Mouse (Mus musculus) thymus, postnatal 36 days (tissue): ENCODE results near the gene BC049762.
A peak's percentile ranks its signal among the peaks of the same experiment; 100 is the strongest.

ENCODE experiments used
- DNase-seq, 2 experiments: peaks; one replicate each; pipeline ENCODE4 v3.0.0; 2022; ENCODE audit warnings: mixed read lengths in 2 of 2

BC049762 gene

DNA sequence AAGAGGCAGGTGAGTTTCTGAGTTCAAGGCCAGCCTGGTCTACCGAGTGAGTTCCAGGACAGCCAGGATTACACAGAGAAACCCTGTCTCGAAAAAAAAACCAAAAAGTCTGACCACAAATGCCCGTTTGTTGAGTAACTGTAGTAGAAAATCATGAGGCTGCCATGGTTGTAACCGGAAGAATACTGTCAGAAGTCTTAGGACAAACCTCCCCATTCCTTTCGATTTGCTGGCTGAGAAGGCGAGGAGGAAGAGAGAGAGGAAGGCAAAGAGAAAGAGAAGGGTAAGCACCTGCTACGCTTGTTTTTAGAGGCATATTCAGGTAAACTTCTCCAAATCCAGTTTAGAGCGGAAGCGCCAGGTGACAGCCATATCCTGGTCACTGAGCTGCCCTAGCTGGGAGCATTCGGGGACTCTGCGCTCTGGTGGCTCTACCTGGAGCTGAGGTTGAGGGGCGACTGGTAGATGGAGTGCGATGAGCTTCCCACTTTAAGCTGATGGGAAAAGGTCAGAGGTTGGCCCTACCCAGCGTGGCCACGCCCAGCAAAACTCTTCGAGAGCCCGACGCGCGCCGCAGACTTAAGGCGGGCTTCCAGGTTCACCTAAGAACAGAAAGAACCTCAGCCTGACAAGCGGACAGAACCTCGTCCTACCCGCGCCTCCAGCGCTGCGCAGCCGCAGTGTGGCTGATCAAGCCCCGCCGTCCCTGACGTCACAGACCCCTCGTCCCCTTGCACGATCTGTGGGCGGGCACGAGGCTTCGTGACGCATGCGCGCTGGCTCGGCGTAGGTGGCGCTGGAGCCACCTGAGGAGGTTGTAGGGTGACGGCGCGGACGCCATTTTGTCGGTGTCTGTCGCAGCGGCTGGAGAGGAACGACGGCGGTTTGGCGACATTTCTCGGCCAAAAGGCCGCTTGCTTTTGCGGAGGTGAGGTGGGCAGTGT, at the start of gene BC049762:
BC049762 (minus strand) TSS at position 705 of the 944 bp plus-strand sequence.
- peak; percentile 99 for DNase-seq

DNA sequence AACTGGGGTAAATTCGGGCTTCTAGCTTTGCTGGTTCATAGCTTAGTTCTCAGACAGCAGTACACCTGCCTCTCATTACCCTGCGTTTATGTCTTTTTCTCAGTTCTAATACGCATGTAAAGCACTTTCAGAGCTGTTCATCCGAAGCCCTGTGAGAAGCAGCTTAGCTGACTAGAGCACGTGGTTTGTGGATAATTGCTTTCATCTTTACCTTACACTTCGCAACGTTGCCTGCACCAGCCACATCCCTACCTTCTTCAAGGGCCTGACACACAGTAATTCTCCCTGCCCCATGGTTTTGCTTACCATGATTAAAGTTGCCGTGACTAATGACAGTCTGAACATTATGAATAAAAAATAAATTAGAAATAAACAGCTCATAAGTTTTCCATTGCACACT, 49.0 kb upstream of the BC049762 start:
- DNase-seq, result no peak

DNA sequence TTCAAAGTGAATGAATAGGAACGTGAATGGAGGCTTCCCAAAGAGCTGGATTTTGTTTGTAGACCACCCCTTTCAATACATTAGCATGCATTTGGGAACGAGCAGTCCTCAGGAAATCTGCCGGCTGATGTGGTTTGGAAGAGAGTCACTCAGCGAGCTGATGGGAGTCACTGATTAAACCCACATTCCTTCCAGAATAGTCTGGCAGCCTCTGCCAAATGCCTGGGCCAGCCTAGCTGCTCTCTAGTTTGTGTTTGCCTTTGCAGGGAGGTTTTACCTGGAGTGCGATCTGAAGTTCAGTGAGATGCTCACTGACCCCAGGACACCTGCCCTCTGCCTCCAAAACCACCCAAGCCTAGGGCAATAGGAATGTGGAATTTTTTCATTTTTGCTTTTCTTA, 45.5 kb upstream of the BC049762 start:
- no peak for DNase-seq

- DNase-seq, result no peak
Observed at GRCm38 (mm10) chr11:51303981-51304553, 41.2 kb upstream of the BC049762 start.

- DNase-seq, result no peak
Observed at GRCm38 (mm10) chr11:51302396-51302795, 39.5 kb upstream of the BC049762 start.

DNA sequence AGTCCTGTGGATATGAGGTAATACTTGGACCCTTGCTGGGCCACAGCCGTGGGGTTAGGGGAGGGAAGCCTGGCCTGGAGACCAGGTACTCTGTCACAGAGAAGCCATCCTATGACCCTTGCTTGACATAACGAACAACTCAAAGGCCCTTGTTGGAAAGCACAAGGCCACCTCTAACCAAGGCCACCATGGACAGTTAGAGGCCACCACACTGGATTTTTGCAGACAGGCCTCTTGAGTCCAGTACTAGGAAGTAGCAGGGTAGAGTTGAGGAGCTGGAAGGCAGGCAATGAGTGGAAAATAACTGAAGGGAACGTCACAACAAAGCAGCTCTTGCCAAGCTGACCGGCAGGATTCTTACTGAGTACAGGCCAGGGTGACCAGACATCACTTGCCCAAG, 35.8 kb upstream of the BC049762 start:
- no peak for DNase-seq

DNA sequence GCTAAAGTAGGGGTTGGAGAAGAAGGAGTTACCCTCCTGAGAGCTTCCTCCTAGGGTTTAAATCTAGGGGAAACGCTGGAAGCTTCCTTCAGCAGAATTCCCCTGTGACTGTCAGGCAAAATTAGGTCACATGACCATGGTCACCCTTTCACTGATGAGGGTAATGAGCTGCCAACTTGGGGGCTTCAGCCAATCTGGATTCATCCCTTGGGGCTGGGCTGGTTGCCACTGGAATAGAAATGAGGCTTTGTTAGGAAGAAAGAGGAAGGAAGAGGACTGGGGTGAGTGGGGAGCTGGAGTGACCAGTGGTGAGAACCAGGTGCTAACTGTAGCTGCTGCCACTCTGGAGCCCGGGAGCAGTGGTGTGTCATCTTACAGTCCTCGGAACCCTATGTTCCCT, 32.9 kb upstream of the BC049762 start:
- DNase-seq, result no peak

GRCm38 (mm10) chr11:51293956-51294530, 31.2 kb upstream of the BC049762 start:
- no peak for DNase-seq

DNA sequence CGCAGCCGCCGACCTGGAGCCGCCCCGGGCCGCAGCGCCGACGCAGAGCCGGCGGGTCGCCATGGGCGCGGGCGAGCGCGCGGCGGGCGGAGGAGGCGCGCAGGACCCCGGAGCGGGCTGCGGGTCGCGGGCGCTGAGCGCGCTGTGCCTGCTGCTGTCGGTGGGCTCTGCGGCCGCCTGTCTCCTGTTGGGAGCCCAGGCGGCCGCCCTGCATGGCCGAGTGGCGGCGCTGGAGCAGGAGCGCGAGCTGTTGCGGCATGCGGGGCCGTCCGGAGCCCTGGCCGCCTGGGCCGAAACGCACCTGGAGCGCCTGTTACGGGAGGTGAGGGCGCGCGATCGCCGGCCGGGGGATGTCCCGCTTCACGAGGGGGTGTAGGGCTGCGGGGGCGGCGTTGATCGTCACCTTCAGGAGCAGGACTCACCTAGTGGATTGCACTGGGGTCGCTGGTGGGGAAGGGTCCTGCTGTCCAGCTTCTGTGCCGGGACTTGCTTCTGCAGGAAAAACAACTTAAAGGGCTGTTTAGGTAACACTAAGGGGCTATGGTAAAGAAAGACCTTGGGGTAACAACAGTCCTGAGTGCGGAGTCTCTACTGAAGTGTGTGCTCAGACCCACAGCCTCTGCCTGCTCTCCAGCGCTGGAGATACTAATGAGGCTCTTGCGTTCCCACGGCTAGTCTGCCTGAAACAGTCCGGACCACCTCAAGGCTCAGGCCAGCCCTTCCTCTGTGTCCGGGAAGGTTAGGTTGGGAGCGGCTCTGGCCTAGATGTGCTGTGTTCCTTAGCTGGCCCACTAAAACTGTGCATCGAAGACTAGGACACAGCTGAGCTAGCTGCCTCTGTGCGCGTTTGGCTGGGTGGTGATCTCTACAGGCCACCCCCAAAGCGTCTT, 27.5 kb upstream of the BC049762 start:
- peak; percentile 9 to 19 for DNase-seq

DNA sequence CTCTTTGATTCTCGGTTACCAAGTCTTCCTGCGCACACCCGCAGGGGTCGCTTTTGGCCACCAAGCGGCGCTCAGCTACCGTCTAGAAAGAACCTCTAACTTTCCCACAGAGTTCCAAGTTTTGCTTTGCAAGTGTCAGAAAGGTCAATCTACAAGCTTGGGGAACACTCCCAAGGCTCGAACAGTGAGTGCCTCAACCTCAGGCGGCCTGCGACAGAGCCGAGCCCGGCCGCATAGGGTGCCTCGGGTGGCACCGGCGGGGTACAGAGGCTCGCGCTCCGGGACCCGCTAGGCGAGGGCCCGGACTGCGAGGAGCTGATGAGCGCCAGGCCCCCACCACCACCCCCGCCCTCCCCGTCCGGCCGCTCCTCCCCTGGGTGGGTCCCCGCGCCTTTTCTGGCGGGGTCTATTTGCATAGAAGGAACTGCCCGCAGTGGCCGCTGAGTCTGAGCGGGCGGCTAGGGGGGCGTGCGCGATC, 26.8 kb upstream of the BC049762 start, which contains the start of gene Col23a1:
Col23a1 (plus strand) TSS at position 357 of the 478 bp plus-strand sequence.
- peak; percentile 28 to 34 for DNase-seq

- DNase-seq, result no peak
Observed at GRCm38 (mm10) chr11:51274418-51274817, 11.6 kb upstream of the BC049762 start.

- peak in 1 of 2 experiments; percentile 8 for DNase-seq
Observed at GRCm38 (mm10) chr11:51265326-51265725, 2.5 kb upstream of the BC049762 start.

DNA sequence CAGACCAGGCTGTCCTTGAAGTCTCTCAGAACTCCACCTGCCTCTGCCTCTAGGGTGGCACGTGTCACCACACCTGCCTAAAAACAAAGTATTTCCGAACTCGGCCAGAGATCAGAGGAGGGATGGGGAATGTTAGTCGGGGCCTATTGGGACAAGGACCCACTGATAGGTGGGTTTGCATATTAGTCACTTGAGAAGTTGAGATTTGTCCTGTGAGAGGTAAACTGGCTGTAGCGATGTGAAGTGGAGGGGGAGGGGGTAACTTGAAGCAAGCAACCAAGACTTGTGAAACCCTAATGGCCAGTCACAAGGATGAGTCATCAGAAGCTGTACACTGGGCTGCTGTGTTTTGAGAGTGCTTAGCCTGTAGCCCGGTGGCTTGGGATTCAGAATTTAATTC, 1.5 kb upstream of the BC049762 start:
- peak; percentile 13 to 35 for DNase-seq

- DNase-seq, result no peak
Observed at GRCm38 (mm10) chr11:51263286-51263831, 513 bp upstream of the BC049762 start.

DNA sequence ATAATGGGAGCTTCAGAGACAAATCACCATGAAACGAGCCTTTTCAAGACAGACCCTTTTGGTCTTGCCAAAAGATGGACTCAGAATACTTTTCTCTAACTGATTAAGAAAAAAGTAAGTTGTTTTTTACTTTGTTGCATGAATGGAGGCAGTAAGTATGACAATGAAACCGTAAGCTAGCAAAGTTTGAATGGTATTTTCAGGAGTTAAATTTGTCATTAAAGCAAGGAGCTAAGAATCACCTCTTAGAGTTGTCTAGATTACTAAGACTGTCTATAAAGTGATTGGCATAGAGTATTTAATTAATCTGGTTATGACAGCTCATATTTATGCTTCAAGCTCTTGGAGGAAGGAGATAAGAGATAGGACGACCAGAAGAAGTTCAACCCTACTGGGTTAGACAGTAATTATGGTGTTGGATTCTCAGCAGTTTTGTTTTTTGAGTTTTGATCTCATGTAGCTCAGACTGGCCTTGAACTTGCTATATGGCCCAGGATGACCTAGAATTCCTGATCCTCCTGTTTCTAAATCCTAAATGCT, 1.1 kb downstream of the BC049762 start, which contains the start of gene Clk4:
Clk4 (plus strand) TSS at position 51 of the 540 bp plus-strand sequence.
- DNase-seq, result no peak

- no peak for DNase-seq
Observed at GRCm38 (mm10) chr11:51257006-51257405, 5.8 kb downstream of the BC049762 start.

DNA sequence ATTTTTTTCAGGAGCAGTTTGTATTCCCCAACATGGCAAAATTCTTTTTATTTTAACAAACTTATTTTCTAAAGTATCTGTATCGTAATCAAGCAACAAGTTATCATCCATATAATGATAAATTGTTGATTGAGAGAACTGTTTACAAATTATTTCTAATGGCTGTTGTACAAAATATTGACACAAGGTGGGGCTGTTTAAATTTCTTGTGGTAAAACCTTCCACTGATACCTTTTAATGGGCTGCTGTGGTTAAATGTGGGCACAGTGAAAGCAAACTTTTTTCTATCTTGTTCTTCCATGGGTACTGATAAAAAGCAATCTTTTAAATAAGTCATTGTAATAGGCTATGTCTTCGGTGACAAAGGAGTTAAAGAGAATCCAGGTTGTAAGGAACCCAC, 19.9 kb downstream of the BC049762 start:
- DNase-seq, result no peak

DNA sequence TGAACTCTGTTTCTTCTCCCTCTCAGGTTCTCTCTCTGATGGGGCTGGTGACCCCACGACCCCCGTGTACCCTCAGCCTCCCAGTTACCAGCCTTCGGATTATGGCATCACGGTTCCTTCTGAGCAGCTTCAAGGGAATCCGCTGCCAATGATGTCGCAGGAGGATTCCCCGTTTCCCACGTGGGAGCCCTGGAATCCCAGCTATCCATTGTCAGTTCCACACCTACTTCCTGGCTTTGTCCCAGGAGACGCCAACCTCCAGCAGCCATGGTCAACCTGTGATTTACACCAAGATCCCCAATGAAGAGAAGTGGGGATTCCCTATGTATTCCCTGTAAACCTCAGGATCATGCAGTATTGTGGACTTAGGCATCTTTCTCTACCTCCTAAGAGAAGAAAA, 28.2 kb downstream of the BC049762 start:
- no peak for DNase-seq

DNA sequence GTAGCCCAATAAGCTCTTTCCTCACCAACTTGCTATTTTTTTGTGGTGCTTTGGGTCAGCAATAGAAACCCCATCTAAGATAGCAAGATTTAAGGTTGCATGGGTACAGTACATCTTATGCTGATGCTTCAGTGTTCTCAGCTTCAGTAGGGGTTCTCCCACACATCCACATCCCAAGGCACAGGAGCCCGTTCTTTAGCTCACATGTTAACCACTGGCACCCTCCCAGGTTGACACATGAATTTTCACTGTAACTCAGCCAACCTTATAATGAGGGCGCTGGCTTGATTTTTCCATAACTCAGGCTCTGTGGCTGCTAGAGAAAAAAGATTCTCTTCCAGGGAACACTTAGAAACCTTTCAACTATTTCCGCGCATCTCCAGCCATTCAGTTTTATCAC, 35.7 kb downstream of the BC049762 start:
- no peak for DNase-seq

DNA sequence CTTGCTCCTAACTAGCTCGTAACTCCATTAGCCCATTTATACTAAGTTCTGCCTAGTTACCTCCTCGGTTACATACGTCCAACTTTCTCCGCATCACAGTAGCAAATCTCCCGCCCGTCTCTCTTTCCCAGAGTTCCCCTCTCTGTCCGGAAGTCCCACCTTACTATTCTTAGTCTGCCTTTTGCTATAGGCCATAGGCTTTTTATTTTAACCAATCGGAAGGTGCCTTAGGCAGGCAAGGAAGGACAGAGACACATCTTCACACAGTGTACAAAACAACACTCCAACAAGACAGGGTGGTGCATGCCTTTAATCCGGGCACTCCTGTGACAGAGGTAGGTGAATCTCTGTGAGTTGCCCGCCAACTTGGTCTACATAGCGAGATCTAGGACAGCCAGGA, 42.5 kb downstream of the BC049762 start, which contains the start of gene Gm12569:
Gm12569 (plus strand) TSS at position 166 of the 400 bp plus-strand sequence.
- DNase-seq, result no peak

- DNase-seq, result no peak
Observed at GRCm38 (mm10) chr11:51219396-51219980, 43.4 kb downstream of the BC049762 start.
